Mouse (Mus musculus): ENCODE measurements around the gene Nr2f2.

DNA sequence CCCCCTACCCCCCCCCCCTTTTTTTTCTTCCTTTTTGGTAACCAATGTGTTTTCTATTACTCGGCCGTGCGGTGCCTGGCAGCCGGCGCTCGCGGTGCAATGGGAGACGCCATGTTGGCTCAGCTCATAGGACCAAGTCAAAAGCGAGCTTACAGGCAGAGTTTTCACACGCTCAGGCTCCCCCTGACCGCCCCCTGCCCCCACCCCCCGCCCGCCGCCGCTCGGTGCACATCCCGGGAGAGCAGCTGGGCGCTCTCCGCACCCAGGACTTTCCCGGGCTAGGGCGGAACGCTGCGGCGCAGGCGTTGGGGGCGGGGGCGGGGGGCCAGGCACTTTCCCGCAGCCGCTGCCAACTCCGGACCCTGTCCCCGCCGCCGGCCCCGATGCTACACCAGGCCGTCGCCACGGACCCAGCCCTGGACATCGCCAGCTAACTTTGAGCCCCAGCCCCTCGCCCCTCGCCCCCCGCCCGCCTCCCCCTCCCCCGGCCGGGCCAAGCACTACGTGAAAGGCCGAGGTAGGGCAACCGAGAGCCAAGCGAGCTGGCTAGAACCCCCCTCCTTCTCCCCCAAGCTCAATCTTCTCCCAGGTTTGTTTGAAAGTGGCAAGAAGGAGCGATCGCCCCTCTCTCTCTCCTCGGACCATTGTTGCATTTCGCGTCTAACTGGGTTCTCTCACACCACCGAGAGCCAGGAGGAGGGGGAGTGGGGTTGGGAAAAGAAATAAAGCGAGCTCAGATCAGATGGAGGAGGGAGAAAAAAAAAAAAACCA lies 15.6 kb downstream of the Nr2f2 start:
- TF ChIP-seq CTCF (IDR thresholded peaks at IDR 0.05; ENCODE audit: control insufficient read depth, insufficient read depth, low read length) (no peak), POLR2A (IDR thresholded peaks at IDR 0.05; ENCODE audit: borderline replicate concordance, control insufficient read depth, low read depth, low read length) (no peak)
